Mouse (Mus musculus) thymus, adult 2 months (tissue): ENCODE measurements around the gene Znhit3. TPM values are rescaled to one million over a fixed set of nuclear protein-coding genes. Genes with fewer than 3 reads are reported as not detected.

ENCODE experiments used
- DNase-seq: peaks from one replicate; pipeline ENCODE4 v3.0.0; 2021
- H3K27ac ChIP-seq: fragments of 200-500 bp; 2 replicates; pipeline ENCODE4 v1.5.1; 2012; ENCODE audit warnings: low read length, control low read depth; ENCODE audit not compliant: control insufficient read depth, insufficient read depth
- H3K27me3 ChIP-seq: fragments of 200-500 bp; 2 replicates; pipeline ENCODE4 v1.6.1; 2012; ENCODE audit warnings: mild to moderate bottlenecking, low read length, moderate library complexity, mixed read lengths; ENCODE audit not compliant: control insufficient read depth, insufficient read depth
- H3K36me3 ChIP-seq: fragments of 200-500 bp; 2 replicates; pipeline ENCODE4 v1.6.1; 2012; ENCODE audit warnings: mild to moderate bottlenecking, low read length, moderate library complexity; ENCODE audit not compliant: control insufficient read depth, insufficient read depth
- H3K4me1 ChIP-seq: fragments of 200-500 bp; replicated peaks from 2 replicates; pipeline ENCODE4 v1.6.1; 2012; ENCODE audit warnings: low read length; ENCODE audit not compliant: control insufficient read depth, insufficient read depth
- H3K4me3 ChIP-seq: fragments of 200-500 bp; 2 replicates; pipeline ENCODE4 v1.5.1; 2012; ENCODE audit warnings: mild to moderate bottlenecking, low read length, control low read depth, moderate library complexity; ENCODE audit not compliant: control insufficient read depth, insufficient read depth
- CTCF ChIP-seq: fragments of 200-500 bp; IDR thresholded peaks from 2 replicates; pipeline ENCODE4 v1.5.1; 2012; ENCODE audit warnings: mild to moderate bottlenecking, control low read depth, low read length, moderate library complexity, borderline replicate concordance; ENCODE audit not compliant: control insufficient read depth, poor library complexity, insufficient read depth; ENCODE audit errors: extremely low read depth
- POLR2A ChIP-seq: fragments of 200-500 bp; IDR thresholded peaks from 2 replicates; pipeline ENCODE4 v1.6.1; 2012; ENCODE audit warnings: mild to moderate bottlenecking, low read length, control low read depth, moderate library complexity; ENCODE audit not compliant: control insufficient read depth, poor library complexity, insufficient read depth; ENCODE audit errors: extremely low read depth
- WGBS: fragments of 180-500 bp; shearing (Covaris S2); methylation state at CpG from one replicate; pipeline ENCODE4 v1.1.7; 2018; 5-methylcytosine and 5-hydroxymethylcytosine counted together
- polyA plus RNA-seq: library from polyadenylated mRNA; depleted of rRNA; stranded (reverse); fragments of >200 nt; gene quantifications from 2 replicates; pipeline ENCODE4 v1.2.3, GENCODE M21; 2012

The Znhit3 gene
- polyA plus RNA-seq, 1 experiment: 15.4 TPM

DNA sequence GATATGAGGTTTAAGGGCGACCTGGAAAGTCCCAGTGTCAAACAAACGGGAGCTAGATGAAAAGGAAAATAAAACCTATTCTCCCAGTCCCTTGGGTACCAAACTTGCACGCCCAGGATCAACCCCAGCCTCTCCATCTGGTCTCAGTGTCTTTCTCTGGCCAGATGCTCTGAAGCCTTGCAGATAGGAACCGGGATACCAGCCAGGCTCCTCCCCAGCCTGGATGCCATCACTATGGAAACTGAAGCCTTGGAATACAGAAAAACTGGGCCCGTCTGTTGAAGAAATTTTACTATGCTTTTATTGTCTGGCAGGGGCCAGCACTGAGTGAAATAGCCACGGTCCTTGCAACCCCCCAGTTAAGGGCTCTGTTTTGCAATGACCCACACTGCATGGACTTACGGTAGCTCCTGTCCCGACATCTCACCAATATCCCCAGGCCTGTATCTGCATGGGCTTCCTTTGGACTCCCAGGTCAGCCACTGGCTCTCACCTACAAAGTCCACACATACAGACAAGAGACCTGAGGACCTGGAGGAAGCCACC lies 23.4 kb upstream of the Znhit3 start:
- no peaks in the 10 kb centered on the region for H3K36me3 ChIP-seq
- no peak overlapping the region for H3K4me3 ChIP-seq
- no peak for DNase-seq
- 79% methylated on average over 8 of the region's 8 CpGs for WGBS
- H3K4me1 ChIP-seq: no peaks in the 10 kb centered on the region
- H3K27me3 ChIP-seq: no peaks in the 10 kb centered on the region; the same call in 1 of the 2 replicates
- TF ChIP-seq CTCF: no peak
- TF ChIP-seq POLR2A: no peak
- no peak overlapping the region for H3K27ac ChIP-seq

DNA sequence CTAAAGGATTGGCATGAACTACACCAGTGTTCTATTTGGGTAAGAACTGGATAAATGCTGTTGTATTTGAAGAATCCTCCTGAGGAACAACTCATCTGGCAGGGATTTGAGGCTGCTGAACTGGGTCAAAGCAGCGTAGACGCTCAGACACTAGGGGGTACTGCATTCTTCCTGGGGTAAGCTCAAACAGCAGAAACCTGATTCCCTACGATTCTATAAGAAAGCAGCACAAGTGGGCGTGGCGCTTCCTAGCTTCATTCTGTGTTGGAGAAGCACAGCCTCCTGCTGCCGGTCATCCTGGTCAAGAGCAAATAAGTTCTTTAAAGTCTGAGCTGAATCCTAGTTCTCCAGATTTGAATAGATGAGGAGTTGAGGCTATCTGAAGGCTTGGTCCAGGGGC lies 16.1 kb upstream of the Znhit3 start:
- H3K4me3 ChIP-seq: no peak overlapping the region
- DNase-seq: no peak
- no peak for TF ChIP-seq POLR2A
- H3K4me1 ChIP-seq: no peaks in the 10 kb centered on the region
- H3K27me3 ChIP-seq: no peaks in the 10 kb centered on the region
- no peak overlapping the region for H3K27ac ChIP-seq
- 29% methylated on average over 6 of the region's 6 CpGs for WGBS
- H3K36me3 ChIP-seq: no peaks in the 10 kb centered on the region

DNA sequence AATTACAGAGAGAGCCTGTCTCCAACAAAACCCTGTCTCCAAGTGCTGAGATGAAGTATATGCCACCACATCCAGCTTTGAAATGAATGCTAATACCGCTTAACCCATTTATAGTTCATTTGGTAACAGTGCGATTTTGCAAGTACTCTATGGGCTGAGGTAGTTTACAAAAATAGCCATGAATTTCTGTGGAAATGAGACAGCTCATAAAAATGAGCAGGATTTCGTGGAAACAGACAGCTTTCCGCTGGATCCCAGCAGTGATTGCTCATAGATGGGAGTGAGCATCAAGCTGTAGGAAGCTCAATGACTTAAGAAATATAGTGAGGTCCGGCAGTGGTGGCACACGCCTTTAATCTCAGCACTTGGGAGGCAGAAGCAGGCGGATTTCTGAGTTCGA lies 4.8 kb upstream of the Znhit3 start:
- TF ChIP-seq POLR2A: no peak
- no peak for TF ChIP-seq CTCF
- 88% methylated on average over 8 of the region's 8 CpGs for whole genome bisulfite sequencing
- DNase-seq: no peak
- no peaks in the 10 kb centered on the region for H3K27me3 ChIP-seq
- H3K4me3 ChIP-seq: no peak overlapping the region
- H3K36me3 ChIP-seq: no peaks in the 10 kb centered on the region
- no peak overlapping the region for H3K27ac ChIP-seq
- no peaks in the 10 kb centered on the region for H3K4me1 ChIP-seq

DNA sequence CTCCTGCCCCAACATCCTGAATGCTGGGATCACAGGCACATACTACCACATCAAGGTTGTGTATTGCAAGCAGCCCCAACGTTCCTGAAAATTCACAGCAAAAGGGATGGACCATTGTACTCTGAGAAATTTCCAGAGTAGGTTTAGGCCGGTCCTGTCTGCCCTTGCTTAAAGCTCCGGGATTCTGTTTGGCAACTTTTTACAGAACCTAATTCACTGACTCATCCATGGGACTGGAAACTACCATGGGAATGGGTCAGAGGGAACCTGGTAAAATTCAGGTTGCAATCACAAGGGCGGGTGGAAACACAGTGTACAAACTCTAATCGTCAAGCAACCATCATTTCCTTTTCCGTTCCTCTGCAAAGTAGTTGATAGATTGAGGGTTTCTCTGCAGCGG lies 3.8 kb upstream of the Znhit3 start:
- Histone ChIP-seq H3K27ac (no peak overlapping the region), H3K4me1 (peaks cover 5% of the 10 kb centered on the region), H3K27me3 (no peaks in the 10 kb centered on the region), H3K4me3 (no peak overlapping the region), H3K36me3 (no peaks in the 10 kb centered on the region)
- no peak for DNase-seq
- WGBS: 63% methylated on average over 7 of the region's 7 CpGs
- TF ChIP-seq CTCF (no peak), POLR2A (no peak)

DNA sequence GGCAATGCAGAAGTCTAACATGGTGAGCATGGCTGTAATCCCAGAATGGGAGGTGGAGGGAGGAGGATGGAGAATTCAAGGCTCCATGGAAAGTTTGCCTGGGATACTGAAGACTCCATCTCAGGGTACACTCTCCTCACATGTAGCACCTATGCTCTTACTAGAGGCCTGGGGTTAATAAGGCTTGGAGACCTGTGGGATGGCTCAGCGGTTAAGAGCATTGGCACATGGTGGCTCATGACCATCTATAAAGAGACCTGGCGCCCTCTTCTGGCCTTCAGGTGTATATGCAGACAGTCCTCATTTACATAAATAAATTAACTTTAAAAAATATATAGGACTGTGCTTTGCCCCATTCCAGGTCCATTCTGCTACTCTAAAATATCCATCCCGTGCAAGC lies 3.1 kb upstream of the Znhit3 start:
- H3K27ac ChIP-seq: no peak overlapping the region
- no peaks in the 10 kb centered on the region for H3K27me3 ChIP-seq
- 31% methylated on average over 3 of the region's 3 CpGs for WGBS
- H3K4me3 ChIP-seq: no peak overlapping the region
- TF ChIP-seq POLR2A (no peak), CTCF (no peak)
- peaks cover 5% of the 10 kb centered on the region for H3K4me1 ChIP-seq
- no peaks in the 10 kb centered on the region for H3K36me3 ChIP-seq
- peak; percentile 42 for DNase-seq

DNA sequence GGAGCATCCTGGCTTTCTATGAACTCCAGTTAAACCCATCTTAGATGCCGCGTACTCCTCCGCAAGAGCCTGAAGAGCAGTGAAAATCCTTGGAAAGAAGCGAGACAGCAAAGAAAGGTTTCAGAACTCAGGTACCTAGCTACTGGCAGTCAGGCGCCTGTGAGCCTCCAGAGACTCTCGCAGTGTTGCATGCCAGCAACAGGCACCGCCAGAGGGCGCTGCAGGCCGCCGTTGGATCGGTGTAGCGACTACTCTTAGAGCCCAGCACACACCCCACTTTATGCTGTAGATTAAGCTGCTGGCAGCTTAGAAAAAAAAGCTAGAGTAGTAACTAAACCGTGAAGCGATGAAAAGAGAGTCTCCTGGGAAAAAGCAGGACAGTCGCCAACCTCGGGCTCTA lies 2.3 kb upstream of the Znhit3 start:
- WGBS: 16% methylated on average over 16 of the region's 16 CpGs
- H3K4me1 ChIP-seq: peaks cover 5% of the 10 kb centered on the region

DNA sequence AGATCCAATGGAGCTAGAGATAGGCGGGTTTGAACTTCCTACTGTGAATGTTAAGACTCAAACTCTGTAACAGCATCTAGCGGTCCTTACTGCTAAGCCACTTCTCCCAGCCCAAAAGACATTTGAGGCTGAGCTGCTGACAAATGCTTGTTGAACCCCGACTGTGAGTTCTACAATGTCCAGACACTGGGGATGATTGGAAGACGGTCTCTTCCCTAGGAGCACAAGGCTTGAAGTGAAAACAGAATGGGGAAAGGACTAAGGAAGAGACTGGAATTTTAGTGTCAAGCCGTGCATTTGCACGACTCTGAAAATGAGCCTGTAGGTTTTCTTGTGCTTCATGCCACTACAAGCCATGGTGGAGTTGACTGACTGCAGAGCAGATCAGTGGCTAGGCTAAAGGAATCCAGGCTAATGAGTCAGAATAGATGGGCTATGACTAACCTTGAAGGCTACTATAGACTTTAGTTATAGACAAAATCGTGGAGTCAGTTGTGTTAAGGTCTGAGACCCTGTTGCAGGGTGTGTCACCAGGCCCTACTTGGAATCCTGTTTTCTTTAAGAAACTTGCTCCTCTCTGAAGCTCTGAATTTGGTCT lies 636 bp upstream of the Znhit3 start:
- H3K36me3 ChIP-seq: no peaks in the 10 kb centered on the region
- no peak overlapping the region for H3K27ac ChIP-seq
- H3K4me3 ChIP-seq: no peak overlapping the region
- WGBS: 73% methylated on average over 7 of the region's 7 CpGs
- H3K4me1 ChIP-seq: peaks cover 5% of the 10 kb centered on the region
- no peaks in the 10 kb centered on the region for H3K27me3 ChIP-seq
- TF ChIP-seq POLR2A (no peak), CTCF (no peak)
- DNase-seq: no peak

More for the DNA sequence above, 2.3 kb upstream of the Znhit3 start:
- peak; percentile 72 for DNase-seq
- Histone ChIP-seq H3K27ac (no peak overlapping the region), H3K4me3 (no peak overlapping the region), H3K36me3 (no peaks in the 10 kb centered on the region), H3K27me3 (no peaks in the 10 kb centered on the region)
- peak; percentile 92 for TF ChIP-seq CTCF
- no peak for TF ChIP-seq POLR2A
